Mouse (Mus musculus) lung, embryonic 14.5 days (tissue): ENCODE data around the gene Prkar2b. TPM values are rescaled to one million over a fixed set of nuclear protein-coding genes. Genes with fewer than 3 reads are reported as not detected.

Experiments used
- ATAC-seq: fragments of 200-750 bp; cut with Nextera tagmentation; 2 replicates; pipeline ENCODE4 v1.8.0; 2017; ENCODE audit warnings: mild to moderate bottlenecking, moderate TSS enrichment, moderate library complexity; ENCODE audit not compliant: insufficient read depth
- DNase-seq: peaks from one replicate; pipeline ENCODE4 v3.0.0-alpha.2; 2015
- H3K27ac ChIP-seq: fragments of 300-500 bp; sonication (generic); 2 replicates; pipeline ENCODE4 v1.5.1; 2014; ENCODE audit warnings: low read depth, mild to moderate bottlenecking, moderate library complexity
- H3K27me3 ChIP-seq: fragments of 300-500 bp; sonication (generic); 2 replicates; pipeline ENCODE4 v1.6.1; 2014; ENCODE audit warnings: low read length, control low read depth; ENCODE audit not compliant: insufficient read depth
- H3K36me3 ChIP-seq: fragments of 300-500 bp; sonication (generic); 2 replicates; pipeline ENCODE4 v1.6.1; 2014; ENCODE audit warnings: control low read depth; ENCODE audit not compliant: insufficient read depth
- H3K4me1 ChIP-seq: fragments of 300-500 bp; sonication (generic); 2 replicates; pipeline ENCODE4 v1.6.1; 2014; ENCODE audit warnings: antibody characterized with exemption, control low read depth; ENCODE audit not compliant: insufficient read depth
- H3K4me2 ChIP-seq: fragments of 300-500 bp; sonication (generic); 2 replicates; pipeline ENCODE4 v1.6.1; 2014; ENCODE audit warnings: mild to moderate bottlenecking
- H3K4me3 ChIP-seq: fragments of 300-500 bp; sonication (generic); 2 replicates; pipeline ENCODE4 v1.5.1; 2014; ENCODE audit warnings: low read depth, low read length
- H3K9ac ChIP-seq: fragments of 300-500 bp; sonication (generic); 2 replicates; pipeline ENCODE4 v1.6.1; 2014
- H3K9me3 ChIP-seq: fragments of 300-500 bp; sonication (generic); 2 replicates; pipeline ENCODE4 v1.6.1; 2016; ENCODE audit warnings: low read depth, low read length, control low read depth
- CTCF ChIP-seq: IDR thresholded peaks from 2 replicates; pipeline ENCODE4 v1.5.1; 2016; ENCODE audit warnings: antibody characterized with exemption, low read depth
- WGBS: fragments of 180-500 bp; shearing (Covaris S2); extraction: QIAGEN DNeasy Blood & Tissue Kit; methylation state at CpG from one replicate; pipeline ENCODE4 v1.1.7; 2014; 5-methylcytosine and 5-hydroxymethylcytosine counted together
- polyA plus RNA-seq: library from polyadenylated mRNA; unstranded; fragments of >200 nt; fragmentation: Nextera tagmentation; extraction: Ambion mirVana; gene quantifications from 2 replicates; pipeline ENCODE4 v1.2.1, GENCODE M21; 2014

Gene Prkar2b
- 31.6 and 31.9 TPM in 2 replicates for polyA plus RNA-seq

DNA sequence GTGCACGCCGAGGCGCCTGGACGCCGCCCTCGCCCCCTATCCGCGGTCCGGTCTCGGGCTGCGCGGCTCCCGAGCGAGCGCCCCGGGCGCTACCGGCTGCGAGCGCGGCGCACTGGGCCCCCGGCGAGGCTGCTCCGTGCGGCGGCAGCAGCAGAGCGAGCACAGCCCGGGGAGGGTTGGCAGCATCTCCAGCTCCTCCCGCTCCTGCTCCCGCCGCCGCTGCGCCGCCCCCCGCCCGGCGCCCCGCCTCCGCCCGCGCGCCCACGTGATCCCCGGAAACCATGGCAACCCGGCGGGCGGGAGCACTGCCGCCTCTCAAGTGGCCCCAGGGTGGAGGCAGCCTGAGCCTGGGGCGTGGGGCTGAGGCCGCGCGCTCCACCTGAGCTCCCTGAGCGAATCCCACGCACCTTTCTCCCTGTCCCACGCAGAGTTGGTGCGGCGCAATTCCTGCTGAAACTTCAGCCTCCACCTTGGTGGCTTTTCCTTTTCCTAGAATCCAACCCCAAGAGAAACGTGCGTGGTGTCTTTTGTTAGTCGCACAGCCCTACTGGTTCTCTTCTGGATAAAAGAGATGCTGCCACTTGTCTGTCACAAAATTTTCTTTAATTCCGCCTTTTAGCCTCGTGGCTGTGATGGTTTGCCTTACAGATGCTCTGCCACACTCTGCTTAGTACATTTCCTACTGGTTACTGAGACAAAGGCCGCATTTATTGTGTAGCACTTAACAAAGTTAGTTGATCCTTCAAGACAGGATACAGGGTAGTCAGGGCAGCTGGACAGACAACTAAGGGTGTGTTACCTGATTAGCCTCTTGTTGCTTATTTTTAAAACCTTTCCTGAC is at the start of gene Prkar2b:
Gene Prkar2b, minus strand, starts transcription at position 207 of the 841 bp plus-strand sequence.
- 2% methylated on average over 39 of the region's 64 CpGs for WGBS
- Histone ChIP-seq H3K4me2 (peak within 1 kb of the TSS; percentile 77), H3K4me3 (peak within 1 kb of the TSS; percentile 83), H3K4me1 (no peaks in the 10 kb centered on the region), H3K36me3 (no peaks in the 10 kb centered on the region), H3K9me3 (no peaks in the 10 kb centered on the region), H3K9ac (peak within 1 kb of the TSS; percentile 84), H3K27ac (peak within 1 kb of the TSS; percentile 93), H3K27me3 (no peaks in the 10 kb centered on the region)
- TF ChIP-seq CTCF, result no peak
- DNase-seq (peak; percentile 95), ATAC-seq (peak; percentile 97)

DNA sequence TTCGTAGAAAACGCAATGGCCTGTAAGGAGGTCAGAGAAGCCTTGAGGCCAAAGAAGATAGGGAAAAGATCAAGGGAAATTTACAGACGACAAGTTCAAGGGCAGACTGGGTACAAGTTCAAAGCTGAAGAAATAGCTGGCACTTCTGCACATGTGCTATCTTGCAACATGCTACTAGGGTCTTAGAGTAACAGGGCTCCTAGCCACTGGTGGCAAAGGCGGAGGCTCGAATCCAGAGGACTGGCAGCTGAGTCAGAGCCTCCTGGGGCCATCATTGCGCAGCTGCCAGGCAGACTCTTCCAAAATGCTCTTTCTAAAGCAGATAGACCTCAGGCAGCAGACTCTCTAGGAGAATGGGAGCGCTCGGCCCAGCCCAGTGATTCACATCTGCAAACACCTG is 48.1 kb upstream of the Prkar2b start:
- 81% methylated on average over 8 of the region's 8 CpGs for WGBS
- Histone ChIP-seq H3K27ac (no peak overlapping the region), H3K9ac (no peak overlapping the region), H3K27me3 (no peaks in the 10 kb centered on the region), H3K36me3 (no peaks in the 10 kb centered on the region), H3K9me3 (no peaks in the 10 kb centered on the region), H3K4me1 (no peaks in the 10 kb centered on the region), H3K4me3 (no peak overlapping the region), H3K4me2 (no peak overlapping the region)
- TF ChIP-seq CTCF, result no peak
- no peak for ATAC-seq
- DNase-seq, result no peak

DNA sequence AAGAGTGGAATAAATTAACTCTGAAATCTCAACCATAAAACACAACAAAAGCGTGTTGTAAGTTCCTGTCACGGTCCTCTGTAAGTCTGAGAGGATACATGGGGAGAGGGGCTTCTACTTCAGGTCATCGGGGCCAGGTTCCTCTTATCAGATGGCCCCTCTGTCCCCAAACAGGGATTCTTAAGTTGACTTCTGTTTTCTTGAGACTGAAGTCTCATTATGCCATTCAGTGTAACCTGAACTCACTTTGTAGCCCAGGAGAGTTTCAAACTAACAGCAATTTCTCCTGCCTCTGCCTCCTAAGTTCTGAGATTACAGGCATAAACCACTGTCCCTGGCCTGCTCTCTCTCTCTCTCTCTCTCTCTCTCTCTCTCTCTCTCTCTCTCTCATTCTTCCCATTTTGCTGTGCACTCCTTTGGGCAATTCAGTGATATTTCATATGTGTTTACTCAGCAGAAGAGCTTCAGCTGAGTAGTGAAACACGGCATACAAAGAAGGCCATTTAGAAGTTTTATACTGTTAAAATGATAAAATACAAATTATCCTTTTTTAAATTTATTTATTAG is 43.9 kb upstream of the Prkar2b start:
- no peak for TF ChIP-seq CTCF
- no peak overlapping the region for H3K27ac ChIP-seq
- H3K27me3 ChIP-seq, result no peaks in the 10 kb centered on the region
- no peak for ATAC-seq
- H3K4me3 ChIP-seq, result no peak overlapping the region
- no peaks in the 10 kb centered on the region for H3K36me3 ChIP-seq
- no peak for DNase-seq
- H3K4me1 ChIP-seq, result no peaks in the 10 kb centered on the region
- H3K9ac ChIP-seq, result no peak overlapping the region
- no peaks in the 10 kb centered on the region for H3K9me3 ChIP-seq
- WGBS, result 62% methylated on average over 4 of the region's 4 CpGs
- H3K4me2 ChIP-seq, result no peak overlapping the region

DNA sequence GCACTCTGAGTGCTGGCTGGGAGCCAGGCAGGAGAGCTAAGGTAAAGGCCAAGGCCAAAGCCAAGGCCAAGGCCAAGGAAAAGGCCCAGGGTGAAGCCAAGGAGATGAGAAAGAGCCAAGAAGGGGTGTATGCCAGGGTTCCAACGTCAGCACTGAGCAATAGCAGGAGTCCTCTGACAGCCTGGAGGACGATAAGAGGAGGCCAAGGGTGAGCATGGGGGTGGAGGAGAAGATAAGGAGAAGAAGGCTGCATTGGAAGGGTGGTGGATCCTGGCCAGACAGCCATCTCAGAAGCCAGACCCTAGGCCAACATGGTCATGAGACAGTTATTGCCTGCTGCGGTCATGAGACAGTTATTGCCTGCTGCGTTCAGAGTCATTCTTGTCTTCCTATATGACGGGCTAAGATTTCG is 43.4 kb upstream of the Prkar2b start:
- ATAC-seq (peak; percentile 52), DNase-seq (no peak)
- no peaks in the 10 kb centered on the region for H3K9me3 ChIP-seq
- no peak overlapping the region for H3K27ac ChIP-seq
- no peak overlapping the region for H3K9ac ChIP-seq
- H3K4me2 ChIP-seq, result no peak overlapping the region
- WGBS, result 59% methylated on average over 6 of the region's 6 CpGs
- H3K27me3 ChIP-seq, result no peaks in the 10 kb centered on the region
- TF ChIP-seq CTCF, result no peak
- no peaks in the 10 kb centered on the region for H3K4me1 ChIP-seq
- no peaks in the 10 kb centered on the region for H3K36me3 ChIP-seq
- no peak overlapping the region for H3K4me3 ChIP-seq

DNA sequence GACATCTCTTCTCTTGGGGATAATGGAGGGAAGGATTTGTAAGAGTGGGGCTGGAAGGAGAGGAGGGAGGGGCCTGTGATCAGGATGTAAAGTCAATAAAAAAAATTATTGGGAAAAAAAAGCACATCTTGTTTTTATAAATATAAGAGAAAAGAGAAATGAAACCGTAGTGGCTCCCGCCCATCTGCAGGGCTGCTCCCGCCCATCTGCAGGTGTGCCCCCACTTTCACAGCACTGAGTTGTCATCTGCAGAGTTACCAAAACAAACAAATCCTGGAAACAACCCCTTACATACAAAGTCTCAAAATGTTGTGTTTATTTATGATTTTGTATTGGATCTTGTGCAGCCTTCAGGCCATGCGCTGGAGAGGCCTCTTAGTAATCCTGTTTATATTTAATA is 40.2 kb upstream of the Prkar2b start:
- Histone ChIP-seq H3K9me3 (no peaks in the 10 kb centered on the region), H3K4me3 (no peak overlapping the region), H3K27me3 (no peaks in the 10 kb centered on the region), H3K4me1 (no peaks in the 10 kb centered on the region), H3K27ac (no peak overlapping the region), H3K36me3 (no peaks in the 10 kb centered on the region), H3K4me2 (no peak overlapping the region), H3K9ac (no peak overlapping the region)
- ATAC-seq (no peak), DNase-seq (no peak)
- TF ChIP-seq CTCF, result no peak
- 86% methylated on average over 4 of the region's 4 CpGs for WGBS

DNA sequence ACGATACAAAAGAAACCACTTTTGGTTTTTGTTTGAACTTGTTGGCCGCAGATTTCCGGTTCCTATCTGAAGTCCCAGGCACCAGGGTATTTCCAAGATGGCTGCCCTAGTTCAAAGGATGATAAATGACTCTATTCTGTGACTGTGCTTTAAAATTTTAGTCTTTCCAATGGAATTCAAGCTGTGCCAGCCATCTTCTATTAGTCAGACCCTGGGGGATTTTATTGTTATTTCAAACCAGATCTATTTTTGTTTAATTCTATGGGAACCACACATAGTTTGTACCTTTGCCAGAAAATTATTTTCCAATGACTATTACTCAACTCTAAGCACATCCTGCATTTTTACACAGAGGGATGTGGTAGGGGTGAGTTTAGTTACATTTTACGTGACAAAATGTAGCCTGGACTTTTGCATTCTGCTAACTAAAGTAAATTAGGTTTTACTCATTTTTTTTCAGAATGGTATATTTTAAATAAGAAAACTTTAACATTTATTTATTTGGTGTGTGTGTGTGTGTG is 38.6 kb upstream of the Prkar2b start:
- no peak overlapping the region for H3K4me2 ChIP-seq
- H3K27me3 ChIP-seq, result no peaks in the 10 kb centered on the region
- H3K27ac ChIP-seq, result no peak overlapping the region
- TF ChIP-seq CTCF, result no peak
- H3K36me3 ChIP-seq, result no peaks in the 10 kb centered on the region
- H3K4me3 ChIP-seq, result no peak overlapping the region
- peak; percentile 42 for DNase-seq
- no peak for ATAC-seq
- H3K9me3 ChIP-seq, result no peaks in the 10 kb centered on the region
- H3K9ac ChIP-seq, result no peak overlapping the region
- no peaks in the 10 kb centered on the region for H3K4me1 ChIP-seq
- 70% methylated on average over 4 of the region's 4 CpGs for WGBS

DNA sequence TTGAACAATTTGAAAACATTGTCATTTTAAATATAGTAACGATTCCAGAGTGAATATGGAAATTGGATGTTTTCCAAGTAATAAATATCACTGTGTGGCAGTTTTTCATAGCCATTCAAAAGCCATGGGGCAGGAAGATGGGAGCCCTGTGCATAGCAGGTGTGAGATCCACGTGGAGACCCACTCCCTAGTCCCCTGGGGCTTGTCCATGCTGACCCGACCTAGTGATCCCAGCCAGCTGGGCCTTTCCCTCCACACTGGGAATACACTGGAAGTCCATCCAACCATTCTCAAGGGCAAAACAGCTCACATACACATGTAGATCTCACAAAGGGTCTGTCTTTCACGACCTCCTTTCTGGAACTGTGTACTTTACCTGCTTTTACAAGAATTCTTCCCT is 37.5 kb upstream of the Prkar2b start:
- ATAC-seq, result no peak
- Histone ChIP-seq H3K4me3 (no peak overlapping the region), H3K4me2 (no peak overlapping the region), H3K4me1 (no peaks in the 10 kb centered on the region), H3K9me3 (no peaks in the 10 kb centered on the region), H3K27ac (no peak overlapping the region), H3K27me3 (no peaks in the 10 kb centered on the region), H3K9ac (no peak overlapping the region), H3K36me3 (no peaks in the 10 kb centered on the region)
- DNase-seq, result no peak
- 54% methylated on average over 4 of the region's 4 CpGs for WGBS
- TF ChIP-seq CTCF, result no peak
